Mouse (Mus musculus) intestine, embryonic 15.5 days (tissue): Measurements from ENCODE around the gene Plk2. TPM values are rescaled to one million over a fixed set of nuclear protein-coding genes. Genes with fewer than 3 reads are reported as not detected.
"Not testable (repeated sequence)": the region's sequence is repeated elsewhere in the genome, so short reads cannot be mapped to it uniquely, and the experiment has no call there.

Experiments
- ATAC-seq: fragments of 200-750 bp; cut with Nextera tagmentation; 2 replicates; pipeline ENCODE4 v1.8.0; 2017; ENCODE audit warnings: moderate TSS enrichment, moderate library complexity
- H3K27ac ChIP-seq: fragments of 300-500 bp; sonication (generic); 2 replicates; pipeline ENCODE4 v1.5.1; 2015; ENCODE audit warnings: mild to moderate bottlenecking, inconsistent platforms
- H3K27me3 ChIP-seq: fragments of 300-500 bp; sonication (generic); replicated peaks from 2 replicates; pipeline ENCODE4 v1.6.1; 2015; ENCODE audit warnings: inconsistent platforms
- H3K36me3 ChIP-seq: fragments of 300-500 bp; sonication (generic); 2 replicates; pipeline ENCODE4 v1.6.1; 2015; ENCODE audit warnings: inconsistent platforms
- H3K4me1 ChIP-seq: fragments of 300-500 bp; sonication (generic); replicated peaks from 2 replicates; pipeline ENCODE4 v1.6.1; 2015; ENCODE audit warnings: inconsistent platforms
- H3K4me2 ChIP-seq: fragments of 300-500 bp; sonication (generic); replicated peaks from 2 replicates; pipeline ENCODE4 v1.6.1; 2015; ENCODE audit warnings: mild to moderate bottlenecking, inconsistent platforms
- H3K4me3 ChIP-seq: fragments of 300-500 bp; sonication (generic); replicated peaks from 2 replicates; pipeline ENCODE4 v1.5.1; 2015; ENCODE audit warnings: inconsistent platforms
- H3K9ac ChIP-seq: fragments of 300-500 bp; sonication (generic); 2 replicates; pipeline ENCODE4 v1.6.1; 2015; ENCODE audit warnings: inconsistent platforms
- H3K9me3 ChIP-seq: fragments of 300-500 bp; sonication (generic); 2 replicates; pipeline ENCODE4 v1.6.1; 2016; ENCODE audit warnings: inconsistent platforms
- WGBS: fragments of 180-500 bp; shearing (Covaris S2); methylation state at CpG from one replicate; pipeline ENCODE4 v1.1.7; 2015; 5-methylcytosine and 5-hydroxymethylcytosine counted together
- polyA plus RNA-seq: library from polyadenylated mRNA; unstranded; fragments of >200 nt; fragmentation: Nextera tagmentation; extraction: Ambion mirVana; gene quantifications from 2 replicates; pipeline ENCODE4 v1.2.1, GENCODE M21; 2015

The Plk2 gene
- 71.0 and 72.1 TPM in 2 replicates for polyA plus RNA-seq

DNA sequence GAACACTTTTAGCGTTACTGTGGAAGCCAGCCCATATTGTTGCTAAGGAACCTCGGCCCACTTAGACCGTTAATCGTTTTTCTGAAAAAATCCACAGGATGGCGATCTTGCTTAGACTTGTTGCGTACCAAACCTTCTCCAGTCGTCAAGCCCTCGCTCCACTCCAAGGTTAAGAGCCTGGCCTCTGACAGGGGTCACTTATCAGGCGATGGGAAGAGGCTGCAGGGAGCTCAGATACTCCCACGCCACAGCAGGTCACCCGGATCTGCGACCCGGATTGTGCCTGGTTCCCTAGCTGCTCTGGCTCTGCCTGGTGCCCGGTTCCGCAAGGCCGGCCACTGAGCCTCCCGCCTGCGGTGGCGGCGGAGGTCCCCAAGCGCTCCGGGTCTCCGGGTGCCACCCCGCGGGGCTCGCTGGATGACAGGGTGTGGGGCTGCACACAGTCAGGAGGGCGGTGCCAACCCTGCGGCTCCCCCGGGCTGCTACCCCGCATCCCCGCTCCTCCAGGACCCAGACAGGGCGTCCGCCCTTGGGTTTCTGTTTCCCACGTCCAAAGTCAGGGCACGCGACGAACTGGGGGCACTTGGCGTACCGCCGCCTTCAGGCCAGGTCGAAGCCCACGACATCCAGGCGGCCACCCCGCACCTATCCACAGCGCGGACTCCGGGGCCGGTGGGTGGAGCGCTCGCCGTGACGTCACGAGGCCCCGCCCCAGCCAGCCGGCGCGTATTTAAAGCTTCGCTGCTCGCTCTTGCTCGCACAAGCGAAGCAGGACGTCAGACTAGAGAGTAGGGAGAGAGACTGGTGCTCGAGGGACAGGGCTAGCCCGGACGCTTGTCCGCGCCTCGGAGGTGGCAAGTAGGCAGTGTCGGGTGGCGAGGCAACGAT lies at the start of gene Plk2:
Plk2 (plus strand) TSS at position 756 of the 888 bp plus-strand sequence.
- Histone ChIP-seq H3K4me2 (peak within 1 kb of the TSS; percentile 99), H3K4me1 (0 out of 2 replicates have a peak, but pooled peaks cover 2% of the 10 kb centered on the region), H3K27ac (peak within 1 kb of the TSS; percentile 84), H3K9me3 (no peaks in the 10 kb centered on the region), H3K36me3 (peaks cover 17% of the 10 kb centered on the region), H3K9ac (peak within 1 kb of the TSS; percentile 70), H3K27me3 (no peaks in the 10 kb centered on the region), H3K4me3 (peak within 1 kb of the TSS; percentile 68)
- ATAC-seq, result peak; percentile 95
- under 1% methylated on average over 71 of the region's 71 CpGs for WGBS

- H3K27me3 ChIP-seq, result no peaks in the 10 kb centered on the region
- H3K9ac ChIP-seq, result no peak overlapping the region
- no peak overlapping the region for H3K4me3 ChIP-seq
- no peaks in the 10 kb centered on the region for H3K9me3 ChIP-seq
- H3K36me3 ChIP-seq, result no peaks in the 10 kb centered on the region
- 51% methylated on average over 7 of the region's 7 CpGs for WGBS
- H3K4me2 ChIP-seq, result no peak overlapping the region
- H3K27ac ChIP-seq, result no peak overlapping the region
- H3K4me1 ChIP-seq, result no peaks in the 10 kb centered on the region
- no peak for ATAC-seq
These were observed 48.1 kb upstream of the Plk2 start for GRCm38 (mm10) chr13:110346707-110347106.

- 73% methylated on average over 6 of the region's 6 CpGs for WGBS
- Histone ChIP-seq H3K27me3 (no peaks in the 10 kb centered on the region), H3K36me3 (no peaks in the 10 kb centered on the region), H3K27ac (no peak overlapping the region), H3K4me1 (no peaks in the 10 kb centered on the region), H3K4me2 (no peak overlapping the region), H3K4me3 (no peak overlapping the region), H3K9ac (no peak overlapping the region), H3K9me3 (no peaks in the 10 kb centered on the region)
- peak; percentile 90 for ATAC-seq
These were observed 43.8 kb upstream of the Plk2 start for GRCm38 (mm10) chr13:110351051-110351450.

DNA sequence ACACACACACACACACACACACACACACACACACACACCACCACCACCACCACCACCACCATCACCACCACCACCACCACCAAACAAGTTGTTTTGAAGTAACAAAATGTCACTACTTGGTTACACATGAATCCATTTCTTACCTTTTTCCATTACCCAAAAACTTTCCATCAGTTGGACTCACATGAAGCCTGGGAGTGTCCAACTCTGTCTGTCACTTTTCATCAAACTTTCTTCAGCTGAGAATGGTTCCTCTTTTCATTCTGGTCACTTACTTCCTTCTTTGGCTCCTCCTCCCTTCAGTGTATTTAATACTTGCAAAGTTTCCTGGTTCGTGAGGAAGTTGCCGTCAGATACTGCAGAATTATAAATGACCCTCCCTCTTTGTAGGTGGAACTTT lies 37.9 kb upstream of the Plk2 start, which contains the start of gene Gapt:
Gapt (minus strand) TSS at position 259 of the 400 bp plus-strand sequence.
- H3K9me3 ChIP-seq, result no peaks in the 10 kb centered on the region
- no peak within 1 kb of the TSS for H3K27ac ChIP-seq
- no peaks in the 10 kb centered on the region for H3K4me1 ChIP-seq
- no peak within 1 kb of the TSS for H3K9ac ChIP-seq
- H3K36me3 ChIP-seq, result no peaks in the 10 kb centered on the region
- no peak for ATAC-seq
- no peak within 1 kb of the TSS for H3K4me3 ChIP-seq
- no peak within 1 kb of the TSS for H3K4me2 ChIP-seq
- H3K27me3 ChIP-seq, result no peaks in the 10 kb centered on the region
- WGBS, result 68% methylated on average over 2 of the region's 2 CpGs

DNA sequence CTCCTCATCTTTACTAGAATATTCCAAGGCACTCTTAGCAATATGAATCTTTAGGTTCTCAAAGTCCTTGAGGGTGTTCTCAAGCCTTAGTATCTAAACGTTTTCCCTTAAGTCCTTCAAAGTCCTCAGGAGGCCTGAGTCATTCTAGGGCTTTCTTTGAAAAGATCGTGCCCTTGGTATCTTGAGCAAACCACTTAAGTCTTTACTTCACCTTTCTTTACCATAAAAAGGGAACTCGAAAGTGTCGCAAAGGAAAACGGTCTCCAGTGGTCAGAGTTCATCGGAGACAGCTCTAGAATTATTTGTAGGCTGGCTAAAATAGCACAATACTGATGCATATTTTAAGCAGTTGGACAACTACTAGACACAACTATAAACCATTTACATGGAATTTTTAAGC lies 31.1 kb upstream of the Plk2 start:
- Histone ChIP-seq H3K27me3 (no peaks in the 10 kb centered on the region), H3K4me2 (no peak overlapping the region), H3K36me3 (no peaks in the 10 kb centered on the region), H3K4me1 (no peaks in the 10 kb centered on the region), H3K9ac (no peak overlapping the region), H3K27ac (no peak overlapping the region), H3K4me3 (no peak overlapping the region), H3K9me3 (no peaks in the 10 kb centered on the region)
- ATAC-seq, result no peak
- WGBS, result 70% methylated on average over 6 of the region's 6 CpGs

DNA sequence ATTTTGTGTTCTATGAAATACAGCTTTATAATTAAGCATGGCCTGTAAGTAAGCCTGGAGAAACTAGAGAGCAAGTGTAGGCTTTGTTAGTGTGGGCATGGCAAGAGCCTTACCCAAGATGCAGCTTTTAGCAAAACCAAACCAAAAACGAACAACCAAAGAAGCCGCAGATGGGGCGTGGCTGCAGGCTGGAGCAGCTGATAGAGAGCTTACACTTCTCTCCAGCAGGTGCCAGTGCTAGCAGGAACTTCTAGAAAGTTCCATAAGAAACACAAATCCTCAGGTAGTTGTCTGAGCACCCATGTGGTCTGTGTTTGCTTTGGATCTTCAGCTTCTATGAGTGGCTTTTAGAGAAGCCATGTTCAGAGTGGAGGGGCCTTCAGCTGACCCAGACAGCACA lies 28.4 kb upstream of the Plk2 start:
- H3K36me3 ChIP-seq, result no peaks in the 10 kb centered on the region
- H3K27ac ChIP-seq, result no peak overlapping the region
- H3K9ac ChIP-seq, result no peak overlapping the region
- H3K4me3 ChIP-seq, result no peak overlapping the region
- H3K27me3 ChIP-seq, result no peaks in the 10 kb centered on the region
- no peak overlapping the region for H3K4me2 ChIP-seq
- H3K4me1 ChIP-seq, result no peaks in the 10 kb centered on the region
- no peak for ATAC-seq
- no peaks in the 10 kb centered on the region for H3K9me3 ChIP-seq
- WGBS, result 84% methylated on average over 3 of the region's 3 CpGs

- H3K9ac ChIP-seq, result no peak overlapping the region
- no peak overlapping the region for H3K27ac ChIP-seq
- no peak overlapping the region for H3K4me3 ChIP-seq
- H3K36me3 ChIP-seq, result no peaks in the 10 kb centered on the region
- no peaks in the 10 kb centered on the region for H3K9me3 ChIP-seq
- ATAC-seq, result no peak
- no peaks in the 10 kb centered on the region for H3K4me1 ChIP-seq
- no peaks in the 10 kb centered on the region for H3K27me3 ChIP-seq
- no peak overlapping the region for H3K4me2 ChIP-seq
- 85% methylated on average over 3 of the region's 3 CpGs for WGBS
These were observed 26.8 kb upstream of the Plk2 start for GRCm38 (mm10) chr13:110367961-110368555.

- H3K4me2 ChIP-seq, H3K4me1 ChIP-seq, H3K9me3 ChIP-seq, ATAC-seq, H3K27ac ChIP-seq, H3K36me3 ChIP-seq, H3K9ac ChIP-seq, H3K27me3 ChIP-seq, H3K4me3 ChIP-seq: not testable (repeated sequence)
- 59% methylated on average over 6 of the region's 6 CpGs for WGBS
These were observed 26.2 kb upstream of the Plk2 start for GRCm38 (mm10) chr13:110368556-110369040.

GRCm38 (mm10) chr13:110369673-110370072 lies 25.2 kb upstream of the Plk2 start:
- no peak overlapping the region for H3K27ac ChIP-seq
- H3K9ac ChIP-seq, result no peak overlapping the region
- no peak overlapping the region for H3K4me2 ChIP-seq
- no peak for ATAC-seq
- no peaks in the 10 kb centered on the region for H3K27me3 ChIP-seq
- no peaks in the 10 kb centered on the region for H3K36me3 ChIP-seq
- H3K4me3 ChIP-seq, result no peak overlapping the region
- 95% methylated on average over 1 of the region's 1 CpGs for WGBS
- H3K4me1 ChIP-seq, result no peaks in the 10 kb centered on the region
- no peaks in the 10 kb centered on the region for H3K9me3 ChIP-seq

DNA sequence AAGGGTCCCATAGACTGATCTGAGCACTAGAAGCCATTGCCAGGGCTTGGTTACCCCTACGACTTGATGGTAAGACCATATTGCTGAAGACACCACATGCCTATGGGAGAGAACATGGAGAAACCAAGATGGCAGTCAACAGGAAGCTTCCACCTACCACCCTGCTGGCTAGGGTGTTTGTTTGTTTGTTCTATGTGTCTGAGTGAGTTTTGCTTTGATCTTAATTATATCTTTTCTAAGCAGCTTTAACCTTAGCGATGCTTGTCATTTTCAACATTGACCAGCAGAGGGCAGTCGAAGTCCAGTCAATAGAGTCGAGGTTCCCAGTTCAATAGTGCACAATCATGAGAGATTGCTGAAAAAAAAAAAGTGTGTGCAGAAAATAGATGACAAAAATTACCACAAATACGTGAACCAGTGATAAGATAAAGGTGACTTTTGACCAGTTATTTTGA lies 12.4 kb upstream of the Plk2 start:
- WGBS, result 20% methylated on average over 5 of the region's 5 CpGs
- Histone ChIP-seq H3K27me3 (no peaks in the 10 kb centered on the region), H3K9me3 (no peaks in the 10 kb centered on the region), H3K4me2 (no peak overlapping the region), H3K4me3 (no peak overlapping the region), H3K4me1 (no peaks in the 10 kb centered on the region), H3K36me3 (no peaks in the 10 kb centered on the region), H3K27ac (no peak overlapping the region), H3K9ac (no peak overlapping the region)
- ATAC-seq, result peak; percentile 23; the same call in 1 of the 2 replicates

- no peak for ATAC-seq
- Histone ChIP-seq H3K27ac (no peak overlapping the region), H3K4me2 (no peak overlapping the region), H3K27me3 (no peaks in the 10 kb centered on the region), H3K4me3 (no peak overlapping the region), H3K4me1 (no peaks in the 10 kb centered on the region), H3K9me3 (no peaks in the 10 kb centered on the region), H3K36me3 (no peaks in the 10 kb centered on the region), H3K9ac (no peak overlapping the region)
- 68% methylated on average over 6 of the region's 6 CpGs for WGBS
These were observed 10.3 kb upstream of the Plk2 start for GRCm38 (mm10) chr13:110384514-110384913.

GRCm38 (mm10) chr13:110392210-110392609 lies 2.6 kb upstream of the Plk2 start:
- no peak overlapping the region for H3K9ac ChIP-seq
- H3K27me3 ChIP-seq, result no peaks in the 10 kb centered on the region

More at GRCm38 (mm10) chr13:110392210-110392609, 2.6 kb upstream of the Plk2 start:
- ATAC-seq, result no peak
- no peaks in the 10 kb centered on the region for H3K9me3 ChIP-seq
- H3K4me1 ChIP-seq, result 0 out of 2 replicates have a peak, but pooled peaks cover 2% of the 10 kb centered on the region
- 19% methylated on average over 8 of the region's 8 CpGs for WGBS
- H3K36me3 ChIP-seq, result no peaks in the 10 kb centered on the region
- no peak overlapping the region for H3K27ac ChIP-seq
- no peak overlapping the region for H3K4me2 ChIP-seq
- no peak overlapping the region for H3K4me3 ChIP-seq
